Mouse (Mus musculus): ENCODE measurements around the gene Kcna6.

Kcna6 gene

DNA sequence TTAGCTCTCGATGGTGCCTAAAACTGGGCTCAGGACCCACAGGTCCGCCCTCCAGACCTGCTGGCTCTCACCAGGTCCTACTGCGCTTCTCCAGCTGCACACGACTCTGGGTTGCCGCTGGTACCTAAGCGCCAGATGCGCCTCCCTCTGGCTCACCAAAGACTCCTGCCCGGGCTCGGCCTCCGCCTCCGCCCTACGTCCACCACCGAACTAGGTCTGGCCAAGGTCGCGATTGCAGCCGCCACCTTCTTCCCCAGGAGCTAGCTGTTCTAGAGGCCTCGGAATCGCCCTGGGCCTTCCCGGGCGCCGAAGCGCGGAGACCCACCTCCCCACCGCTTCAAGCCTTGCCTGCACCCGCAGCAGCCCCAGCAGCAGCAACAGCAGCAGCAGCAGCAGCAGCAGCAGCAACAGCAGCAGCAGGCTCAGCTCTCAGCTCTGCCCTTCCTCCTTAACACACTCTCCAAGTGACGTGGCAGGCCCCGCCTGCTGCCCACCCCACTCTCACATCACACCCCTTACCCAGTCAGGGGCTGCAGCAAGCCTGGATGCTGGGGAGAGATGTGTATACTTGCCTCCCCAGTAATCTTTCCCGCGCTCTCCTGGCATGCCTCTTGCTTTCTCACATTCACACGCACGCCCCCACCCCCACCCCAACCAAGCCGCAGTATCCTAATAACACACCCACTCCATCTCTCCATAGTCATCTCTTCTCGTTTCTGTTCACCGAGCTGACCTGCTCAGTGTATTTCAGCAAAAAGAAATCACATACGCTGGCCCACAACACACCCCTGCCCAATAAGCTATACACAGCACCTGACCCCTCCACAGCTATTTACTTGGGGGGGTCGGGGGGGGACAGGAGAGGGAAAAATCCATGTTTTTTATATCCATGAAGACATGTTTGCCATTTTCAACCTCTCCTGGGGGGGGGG lies at the start of gene Kcna6:
Gene Kcna6, minus strand, starts transcription at position 464 of the 932 bp plus-strand sequence.
- DNase-seq (ENCODE audit: low read depth), result no peak

DNA sequence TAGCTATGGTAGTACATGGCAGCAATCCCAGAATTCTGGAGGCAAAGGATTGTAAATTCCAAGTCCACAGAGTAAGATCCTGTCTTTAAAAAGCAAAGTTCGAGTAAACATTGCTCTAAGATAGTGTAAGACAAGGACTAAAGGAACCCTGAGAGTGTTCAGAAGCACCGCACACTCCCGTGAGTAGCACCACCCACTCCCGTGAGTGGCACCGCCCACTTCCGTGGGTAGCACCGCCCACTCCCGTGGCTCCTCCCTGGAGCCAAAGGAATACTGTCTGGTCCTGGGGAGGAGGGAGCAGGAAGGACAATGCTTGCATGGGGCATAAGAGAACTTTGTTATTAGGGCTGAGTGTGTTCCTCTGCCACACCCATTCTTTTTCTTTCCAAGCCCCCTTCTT lies 48.4 kb upstream of the Kcna6 start:
- DNase-seq (ENCODE audit: low read depth), result no peak

DNA sequence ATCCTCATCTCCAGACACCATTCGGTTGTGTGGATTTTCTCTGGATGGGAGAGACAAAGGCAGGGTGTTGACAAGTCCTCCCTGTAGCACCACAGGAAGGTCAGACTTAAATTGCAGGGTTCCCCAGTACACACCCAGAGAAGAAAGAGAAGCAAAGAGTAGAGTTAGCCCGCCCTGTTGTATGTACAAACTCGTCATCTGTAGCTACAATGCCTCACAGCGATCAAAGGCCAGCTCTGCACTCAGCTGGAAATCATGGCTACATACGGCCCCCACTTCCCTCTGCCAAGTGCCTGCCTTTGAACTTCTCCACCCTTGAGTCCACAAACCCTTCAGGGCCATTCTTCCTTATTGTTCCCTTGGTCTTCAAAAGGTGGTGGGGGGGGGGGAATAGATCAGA lies 43.7 kb upstream of the Kcna6 start:
- no peak for DNase-seq (ENCODE audit: low read depth)

DNA sequence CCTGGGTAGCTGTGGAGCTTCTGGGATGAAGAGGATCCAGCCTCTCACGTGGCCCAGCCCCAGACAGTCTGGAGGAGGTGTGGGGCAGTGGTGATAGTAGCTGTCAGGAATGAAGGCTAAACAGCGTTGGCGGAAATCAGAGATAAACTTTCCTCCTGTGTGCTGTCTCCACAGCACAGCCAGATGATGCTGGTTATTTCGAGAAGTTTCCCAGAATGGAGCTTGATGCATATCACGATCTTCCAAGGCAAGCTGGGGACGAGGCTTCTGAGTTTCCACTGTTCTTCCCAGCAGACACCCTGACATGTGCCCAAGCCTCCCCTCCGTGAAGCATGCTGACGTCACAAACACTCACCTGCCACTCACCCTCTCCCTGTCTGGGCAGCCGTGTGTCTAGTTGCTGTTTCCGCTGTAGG lies 43.2 kb upstream of the Kcna6 start:
- no peak for DNase-seq (ENCODE audit: low read depth)

DNA sequence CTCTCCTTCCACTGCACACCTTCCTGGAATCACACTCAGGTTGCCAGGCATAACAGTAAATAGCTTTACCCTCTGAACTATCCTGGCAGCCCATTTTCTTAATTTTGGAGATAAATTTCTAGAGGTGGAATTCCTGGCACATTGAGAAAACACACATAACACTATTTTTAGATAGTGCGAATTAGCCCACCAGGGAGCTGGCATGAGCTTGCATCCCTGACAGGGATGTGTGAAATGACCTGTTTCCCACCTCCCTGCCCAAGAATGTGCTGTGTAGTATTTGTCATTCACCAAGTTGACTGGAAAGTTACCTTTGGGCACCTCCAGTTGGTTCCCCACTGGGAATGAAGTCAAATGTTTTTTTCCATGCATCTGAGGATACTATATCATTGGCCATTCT lies 42.6 kb upstream of the Kcna6 start:
- no peak for DNase-seq (ENCODE audit: low read depth)

DNA sequence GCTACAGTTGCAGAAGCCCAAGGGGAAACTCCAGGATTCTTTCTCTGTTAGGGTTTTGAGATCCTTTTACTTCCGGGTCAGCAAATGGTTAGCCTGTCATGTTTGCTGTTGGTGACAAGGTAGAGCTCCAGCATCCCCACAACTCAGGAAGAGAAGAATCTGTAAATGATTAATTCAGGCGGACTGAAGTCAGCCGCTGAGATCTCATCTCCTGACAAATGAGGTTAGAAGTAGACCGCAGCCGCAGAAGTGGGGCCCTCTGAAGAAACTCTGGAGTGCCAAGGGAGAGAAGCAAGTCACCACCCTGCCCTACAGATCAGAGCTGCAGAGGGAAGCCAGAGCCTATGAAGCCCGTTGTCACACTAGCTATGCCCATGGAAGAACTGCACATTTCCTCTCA lies 37.4 kb upstream of the Kcna6 start:
- no peak for DNase-seq (ENCODE audit: low read depth)

DNA sequence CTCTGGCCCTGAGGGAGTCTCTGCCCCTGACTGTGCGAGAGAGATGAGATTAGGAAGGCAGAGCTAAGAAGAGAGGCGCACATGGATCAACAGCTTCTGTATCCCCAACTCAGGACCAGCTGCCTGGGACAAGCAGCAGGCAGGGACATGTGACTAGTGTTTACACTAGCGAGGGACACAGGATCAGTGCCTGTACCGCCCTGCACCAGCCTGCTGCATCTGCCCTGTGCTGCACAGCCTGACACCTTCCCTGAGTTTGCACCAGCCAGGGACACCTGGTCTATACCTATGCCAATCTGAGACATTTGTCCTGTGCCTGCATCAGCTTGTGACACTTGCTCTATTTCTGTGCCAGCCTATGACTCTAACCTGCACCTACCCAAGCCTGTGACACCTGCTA lies 33.4 kb upstream of the Kcna6 start:
- DNase-seq (ENCODE audit: low read depth), result no peak

DNA sequence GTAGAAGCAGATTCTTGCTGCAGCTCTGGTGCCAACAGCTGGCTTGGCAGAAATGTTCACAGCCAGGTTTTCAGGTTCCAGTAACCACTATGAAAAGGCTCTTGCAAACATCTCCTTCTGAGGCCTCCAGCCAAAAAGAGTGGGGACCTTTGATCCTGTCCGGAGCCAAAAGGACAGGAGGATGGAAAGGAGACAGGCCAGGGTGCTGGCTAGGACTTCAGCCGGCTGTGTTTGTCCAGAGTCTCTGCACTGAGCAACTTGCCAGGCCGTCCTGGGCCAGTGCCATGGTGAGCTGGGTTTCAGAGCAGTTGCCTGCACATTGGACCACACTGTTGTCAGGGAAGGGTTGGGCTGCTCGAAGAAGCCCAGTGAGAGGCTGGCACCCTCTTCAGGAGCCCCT lies 31.9 kb upstream of the Kcna6 start:
- no peak for DNase-seq (ENCODE audit: low read depth)

DNA sequence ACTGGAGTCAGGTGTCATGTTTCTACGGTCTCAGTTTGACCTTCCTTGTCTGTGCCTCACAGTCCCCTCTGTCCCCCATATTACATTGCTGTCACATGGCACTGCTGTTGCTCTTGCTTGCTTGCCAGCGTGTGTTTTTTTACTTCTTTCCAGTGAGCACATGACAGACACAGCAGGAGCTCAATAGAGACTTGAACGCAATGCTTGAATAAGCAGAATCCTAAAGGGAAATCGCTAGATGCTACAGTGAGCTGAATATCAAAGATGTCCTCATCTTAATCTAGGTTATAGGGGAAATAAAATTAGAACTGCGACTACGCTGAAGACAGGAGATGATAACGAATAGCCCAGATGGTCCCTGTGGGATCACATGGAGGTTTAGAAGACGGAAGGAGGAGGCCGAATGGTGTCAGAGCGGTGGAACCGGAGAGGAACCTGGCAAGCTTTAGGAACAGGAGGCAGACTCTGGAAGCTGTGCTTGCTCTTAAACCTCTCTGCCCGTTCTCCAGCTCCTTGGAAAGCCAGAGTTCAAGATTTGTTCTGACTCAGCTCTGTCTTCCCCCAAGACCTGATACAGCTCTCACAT lies 29.8 kb upstream of the Kcna6 start:
- DNase-seq (ENCODE audit: low read depth), result no peak

DNA sequence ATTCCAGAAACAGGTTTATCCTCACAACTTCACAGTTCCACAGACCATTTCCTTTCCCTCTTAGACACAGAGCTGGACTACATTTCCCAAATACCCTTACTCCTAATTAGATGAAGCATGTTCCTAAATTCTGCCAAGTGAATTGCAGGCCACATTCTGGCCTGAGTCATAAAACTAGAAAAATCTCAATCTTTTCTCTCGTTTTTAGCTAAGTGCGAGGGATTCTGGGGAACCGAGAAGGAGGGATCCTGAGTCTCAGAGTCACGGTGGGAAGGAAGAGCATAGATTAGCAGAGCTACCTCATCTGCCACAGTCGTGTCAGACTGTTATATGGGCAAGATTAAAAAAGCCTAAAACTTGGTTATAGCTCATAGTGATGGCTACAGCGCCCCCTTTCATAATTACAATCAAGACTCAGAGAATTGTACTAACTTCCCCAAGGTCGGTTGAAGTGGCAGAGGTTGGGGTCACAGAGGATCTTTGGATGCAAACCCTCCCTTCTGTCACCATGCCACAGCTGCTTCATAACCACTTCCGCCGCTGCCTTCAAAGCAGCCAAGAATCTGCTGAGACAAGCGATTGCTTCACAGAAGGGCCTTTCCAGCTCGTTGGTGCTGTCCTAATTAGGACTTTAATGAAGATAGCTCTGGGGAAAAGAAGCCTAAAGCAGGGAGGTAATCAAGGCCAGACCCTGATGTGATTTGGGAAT lies 28.6 kb upstream of the Kcna6 start:
- DNase-seq (ENCODE audit: low read depth), result peak; percentile 59

DNA sequence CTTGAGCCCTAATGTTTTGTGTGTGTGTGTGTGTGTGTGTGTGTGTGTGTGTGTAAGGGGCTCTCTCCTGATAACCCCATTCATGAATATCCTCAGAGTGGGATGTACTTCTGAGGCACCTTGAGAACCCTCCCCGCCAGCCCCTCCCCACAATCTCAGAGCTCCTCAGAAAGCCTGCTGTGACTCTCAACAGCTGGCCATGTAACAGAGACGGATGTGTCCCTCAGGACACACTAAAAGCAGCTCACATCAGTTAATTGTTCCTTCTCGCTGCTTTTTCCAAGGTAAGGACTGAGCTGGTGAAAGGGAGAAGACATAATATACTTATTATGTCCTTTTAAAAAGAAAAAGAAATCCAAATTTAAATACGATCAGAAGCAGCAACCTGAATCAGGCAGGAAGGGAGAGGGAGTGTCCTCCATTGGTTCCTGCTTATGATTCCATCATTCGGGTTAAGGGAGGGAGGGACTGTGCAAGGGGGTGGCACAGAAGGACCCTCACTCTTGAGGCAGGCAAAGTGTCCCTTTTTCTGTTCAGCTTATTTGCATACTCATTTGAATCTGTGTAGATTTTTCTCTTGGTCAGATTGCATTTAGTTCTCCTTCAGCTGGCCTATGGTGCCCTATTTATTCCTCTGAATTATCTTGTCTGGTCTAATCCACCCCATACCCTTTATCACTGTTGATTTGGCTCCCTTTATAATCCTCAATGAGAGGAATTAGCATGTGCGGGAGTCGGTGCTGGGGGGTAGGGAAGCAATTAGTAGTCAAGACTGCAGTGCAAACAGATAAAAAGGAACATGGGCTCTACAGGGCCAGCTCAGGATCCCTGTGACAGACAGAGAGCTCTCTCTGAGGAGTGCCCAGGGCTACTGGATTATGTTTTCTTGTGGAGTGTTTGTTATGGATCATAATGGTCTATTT lies 27.4 kb upstream of the Kcna6 start:
- no peak for DNase-seq (ENCODE audit: low read depth)

DNA sequence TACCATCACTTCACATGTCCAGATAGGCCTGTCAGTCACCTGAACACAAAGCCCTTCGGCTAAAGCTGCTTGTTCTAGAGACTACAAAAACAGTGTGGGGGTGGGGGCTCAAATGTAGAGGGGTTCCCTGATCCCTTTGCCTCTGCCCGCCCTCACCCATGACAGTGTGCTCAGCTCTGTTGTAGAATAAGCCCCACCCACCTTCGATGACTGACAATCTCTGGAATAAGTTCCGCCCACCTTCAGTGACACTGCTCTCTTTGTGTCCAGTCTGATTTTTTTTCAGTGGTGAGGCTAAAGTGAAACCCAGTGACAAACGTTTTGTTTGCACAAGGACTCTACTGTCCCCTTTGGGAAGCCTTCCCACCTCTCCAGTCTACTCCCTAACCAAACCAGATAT lies 26.1 kb upstream of the Kcna6 start:
- no peak for DNase-seq (ENCODE audit: low read depth)

DNA sequence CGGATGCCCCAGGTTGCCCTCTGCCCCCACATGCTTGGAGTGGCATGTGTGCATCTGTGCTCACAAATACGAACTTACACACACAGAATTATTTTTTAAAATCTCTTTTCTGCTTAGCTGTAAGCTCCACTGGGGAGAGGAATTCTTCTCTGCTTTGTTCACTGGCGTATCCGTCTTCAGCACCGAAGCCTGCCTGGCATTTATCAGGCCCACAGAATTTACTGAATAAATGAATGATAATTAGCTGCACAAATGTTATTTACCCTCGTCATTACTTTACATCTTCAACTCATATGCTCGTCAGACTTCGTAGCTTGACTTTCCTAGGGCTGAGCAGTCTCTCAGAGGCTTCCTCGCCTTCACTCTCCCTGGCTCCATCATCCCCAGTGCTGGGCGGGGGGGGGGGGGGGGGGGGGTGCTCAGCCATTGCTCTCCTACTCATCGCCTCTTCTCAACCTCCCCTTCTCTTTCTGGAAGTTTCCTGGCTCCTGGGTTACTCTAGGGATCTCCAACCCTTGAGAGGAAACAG lies 24.2 kb upstream of the Kcna6 start:
- DNase-seq (ENCODE audit: low read depth), result no peak

DNA sequence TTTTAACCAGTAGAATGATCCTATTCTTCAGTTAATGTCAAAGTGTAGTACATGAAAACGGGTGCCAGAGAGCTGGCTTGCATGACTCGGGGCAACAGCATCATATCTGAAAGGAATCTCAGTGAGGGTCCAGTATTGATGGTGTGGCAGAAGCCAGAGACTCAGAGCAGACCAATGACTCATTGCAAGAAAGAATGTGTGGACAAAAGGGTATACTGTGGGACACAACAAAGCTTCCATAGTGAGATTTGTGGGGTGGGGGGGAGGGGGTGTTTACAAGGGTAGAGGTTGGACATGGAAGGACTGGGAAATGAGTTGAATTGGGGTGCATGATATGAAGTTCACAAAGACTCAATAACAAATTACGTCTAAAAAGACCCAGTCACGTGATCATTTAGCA lies 20.9 kb upstream of the Kcna6 start:
- DNase-seq (ENCODE audit: low read depth), result no peak

DNA sequence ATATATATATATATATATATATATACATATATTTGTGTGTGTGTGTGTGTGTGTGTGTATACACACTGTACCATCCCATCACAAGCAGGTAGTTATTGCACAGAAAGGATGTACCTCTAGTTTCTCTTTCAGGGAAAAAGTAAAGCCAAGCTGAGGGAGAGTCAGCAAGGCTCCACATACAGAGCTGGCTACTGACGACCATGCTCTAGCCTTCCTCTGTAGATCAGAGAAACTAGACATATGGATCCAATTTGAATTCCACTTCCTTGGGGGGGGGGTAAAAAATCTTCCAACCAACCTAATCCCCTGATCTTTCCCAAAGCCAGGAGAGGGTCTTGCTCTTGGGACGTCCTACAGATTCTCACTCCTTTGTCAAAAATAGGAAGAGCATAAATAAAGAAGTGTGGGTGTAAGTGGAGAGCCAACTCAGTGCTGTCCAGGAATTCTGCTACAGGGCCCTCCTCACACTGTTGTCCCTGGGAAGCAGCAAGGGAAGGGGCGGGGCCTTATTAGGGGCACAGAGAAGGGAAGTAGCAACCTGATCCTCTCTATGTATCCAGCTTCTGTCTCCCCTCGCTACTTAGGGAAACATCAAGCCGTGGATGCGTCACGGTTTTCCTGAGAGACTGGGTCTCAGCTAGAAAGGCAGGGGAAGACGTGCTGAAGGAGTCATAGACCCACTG lies 15.4 kb upstream of the Kcna6 start:
- DNase-seq (ENCODE audit: low read depth), result no peak

DNA sequence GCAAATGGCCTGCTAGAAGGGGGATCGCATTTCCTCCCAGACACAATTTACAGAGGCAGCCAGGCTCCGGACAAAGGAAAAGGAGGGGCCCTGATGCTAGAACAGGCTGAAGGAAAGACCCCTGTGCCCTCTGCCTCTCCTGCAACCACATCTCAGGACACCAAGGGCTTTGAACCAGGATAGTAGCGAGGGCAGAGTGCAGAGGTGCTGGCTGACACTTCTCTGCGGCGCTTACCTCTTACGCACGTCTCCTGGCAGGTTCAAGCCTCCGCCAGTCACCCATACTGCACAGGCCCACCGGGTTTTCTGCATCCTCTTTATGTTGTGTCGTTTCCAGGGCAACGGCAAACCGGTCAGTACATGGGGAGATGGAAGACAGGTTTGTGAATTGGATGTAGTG lies 12.0 kb upstream of the Kcna6 start:
- no peak for DNase-seq (ENCODE audit: low read depth)

DNA sequence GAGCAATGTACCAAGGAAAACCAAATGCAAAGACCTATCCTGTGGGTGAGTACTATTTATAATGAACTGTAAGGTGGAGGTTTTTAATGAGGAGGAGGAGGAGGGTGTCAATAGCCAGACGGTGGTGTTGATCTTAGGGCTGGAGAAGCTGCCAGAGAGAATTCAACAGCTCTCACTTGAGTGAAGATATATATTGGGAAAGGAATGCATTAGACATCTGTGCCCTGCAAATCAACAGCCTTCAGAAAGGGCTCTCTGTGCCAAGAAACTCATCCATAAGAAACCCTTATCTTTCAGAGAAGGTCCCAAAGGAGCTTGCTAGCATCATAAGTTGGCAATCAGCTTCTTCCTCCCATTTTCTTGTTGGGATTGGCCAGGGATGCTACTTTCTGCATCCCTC lies 5.4 kb upstream of the Kcna6 start:
- DNase-seq (ENCODE audit: low read depth), result no peak

DNA sequence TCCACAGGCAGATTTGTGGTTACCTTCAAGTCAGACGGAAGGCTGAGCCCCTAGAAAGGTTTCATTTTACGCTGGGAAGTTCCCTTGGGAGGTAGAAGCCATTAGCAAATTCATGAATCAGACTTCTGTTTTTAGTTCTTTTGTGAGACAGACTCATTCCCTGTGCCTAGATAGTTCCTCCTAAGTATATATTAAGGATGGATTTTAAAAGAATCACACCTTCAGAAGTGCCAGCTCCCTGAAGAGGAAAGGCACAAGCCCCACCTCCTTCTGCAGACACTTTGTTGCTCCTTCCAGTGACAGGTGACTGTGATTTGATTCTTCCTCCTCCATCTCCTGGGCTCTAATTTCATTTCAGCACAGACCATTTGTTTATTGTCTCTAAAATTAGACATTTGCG lies 2.1 kb upstream of the Kcna6 start:
- no peak for DNase-seq (ENCODE audit: low read depth)

DNA sequence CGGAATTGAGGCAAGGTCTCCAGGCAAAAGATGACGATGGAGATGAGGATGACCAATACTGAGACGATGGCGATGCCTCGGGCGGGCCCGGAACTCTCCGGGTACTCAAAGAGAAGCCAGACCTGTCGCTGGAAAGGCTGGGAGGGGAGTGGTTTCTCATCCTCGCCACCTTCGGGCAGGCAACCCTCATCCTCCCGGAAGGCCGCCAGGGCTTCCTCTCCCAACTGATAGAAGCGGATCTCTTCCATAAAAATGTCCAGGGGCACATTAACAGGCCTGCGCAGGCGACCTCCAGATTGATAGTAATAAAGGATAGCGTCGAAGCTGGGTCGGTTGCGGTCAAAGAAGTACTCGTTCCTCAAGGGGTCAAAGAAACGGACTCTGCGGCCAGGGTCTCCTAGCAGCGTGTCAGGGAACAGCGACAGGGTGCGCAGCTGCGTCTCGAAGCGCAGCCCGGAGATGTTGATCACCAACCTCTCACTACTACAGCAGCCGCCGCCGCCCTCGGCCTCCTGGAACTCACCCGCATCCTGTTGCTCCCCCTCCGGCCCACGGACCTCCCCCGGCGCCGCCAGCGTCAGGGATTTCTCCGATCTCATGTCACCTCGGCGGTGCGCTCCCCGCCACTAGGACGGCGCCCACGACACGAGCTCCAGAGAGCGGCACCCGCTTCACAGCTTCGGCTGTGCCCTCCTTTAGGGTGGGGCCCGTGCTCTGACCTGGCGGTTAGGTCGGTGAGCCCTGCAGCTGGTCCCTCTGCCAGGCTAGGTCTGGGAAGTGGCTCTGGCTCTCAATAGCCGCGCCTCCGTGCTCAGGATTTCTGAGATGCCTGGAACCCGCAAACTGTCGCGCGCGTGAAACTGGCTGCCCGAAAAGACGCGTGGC lies 906 bp downstream of the Kcna6 start:
- no peak for DNase-seq (ENCODE audit: low read depth)

DNA sequence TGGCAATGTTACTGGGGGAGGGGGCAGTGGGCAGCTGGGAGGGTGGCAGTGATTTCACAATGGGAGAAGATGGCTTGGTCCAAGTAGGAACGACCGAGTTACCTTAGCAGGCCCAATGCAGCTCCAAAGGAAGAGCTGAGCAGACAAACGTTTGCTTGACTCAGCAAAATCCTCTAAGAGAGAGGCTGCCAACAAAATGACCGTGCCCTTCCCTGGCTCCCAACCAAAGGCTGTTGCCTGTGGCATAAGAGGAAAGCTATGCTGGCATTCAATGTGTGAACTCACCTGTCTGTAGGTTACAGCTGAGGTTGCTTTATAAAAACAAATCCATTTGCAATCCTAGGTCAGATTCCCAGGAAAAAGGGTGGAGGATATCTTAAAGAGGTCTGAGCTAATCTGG lies 3.5 kb downstream of the Kcna6 start:
- DNase-seq (ENCODE audit: low read depth), result no peak

Measured in induced T-regulatory cell, adult 2 months (primary cell).